Mouse (Mus musculus) CH12.LX (cell line): ENCODE measurements at regions not wholly inside any gene's neighbourhood (a gene's known extent, or its start where the extent isn't known, plus 50 kb on each side); places are given as distances from the start of the nearest gene placed in this dataset.

Experiments
- DNase-seq: peaks from one replicate; pipeline ENCODE4 v3.0.0-alpha.2; 2013; ENCODE audit errors: extremely low read depth
- H3K27ac ChIP-seq: 2 replicates; pipeline ENCODE4 v1.5.1; 2012; ENCODE audit warnings: low read depth, mild to moderate bottlenecking, control low read depth, moderate library complexity; ENCODE audit not compliant: insufficient read depth
- H3K27me3 ChIP-seq: replicated peaks from 2 replicates; pipeline ENCODE3; 2012; ENCODE audit warnings: inconsistent platforms
- H3K36me3 ChIP-seq, 2 experiments: replicated peaks in 1 of 2; 2 replicates each; pipeline versions ENCODE3 to v1.6.1; 2012; ENCODE audit warnings: inconsistent platforms in 1 of 2, low read length in 1 of 2, mild to moderate bottlenecking in 1 of 2, mixed read lengths in 1 of 2, moderate library complexity in 1 of 2; ENCODE audit not compliant: control insufficient read depth in 1 of 2, insufficient read depth in 1 of 2
- H3K4me1 ChIP-seq, 2 experiments: 2 replicates each; pipeline ENCODE4 v1.6.1; 2012; ENCODE audit warnings: inconsistent platforms in 1 of 2, moderate library complexity in 1 of 2; ENCODE audit not compliant: insufficient read depth in 2 of 2, control insufficient read depth in 1 of 2
- H3K4me2 ChIP-seq: 2 replicates; pipeline ENCODE4 v1.6.1; 2012; ENCODE audit warnings: low read depth, mild to moderate bottlenecking, control low read depth; ENCODE audit not compliant: poor library complexity, insufficient read depth, severe bottlenecking
- H3K4me3 ChIP-seq, 3 experiments: fragments of 150-350 bp in 1 of 3; sonication (generic) in 1 of 3; replicated peaks in 1 of 3; 2 replicates each; pipeline versions ENCODE3 to v1.5.1; 2011 to 2012; ENCODE audit warnings: low read depth in 2 of 3, low read length in 2 of 3, mild to moderate bottlenecking in 2 of 3, moderate library complexity in 2 of 3, control low read depth in 1 of 3, improper control_type of control experiment in 1 of 3, inconsistent platforms in 1 of 3, mixed read lengths in 1 of 3; ENCODE audit not compliant: poor library complexity in 1 of 3
- H3K79me2 ChIP-seq: replicated peaks from 2 replicates; pipeline ENCODE4 v1.6.1; 2012; ENCODE audit warnings: mild to moderate bottlenecking, moderate library complexity; ENCODE audit not compliant: control insufficient read depth, poor library complexity, insufficient read depth, severe bottlenecking; ENCODE audit errors: extremely low read depth
- H3K9ac ChIP-seq: 2 replicates; pipeline ENCODE4 v1.6.1; 2012; ENCODE audit warnings: low read depth, mild to moderate bottlenecking, control low read depth, moderate library complexity; ENCODE audit not compliant: insufficient read depth
- H3K9me3 ChIP-seq: replicated peaks from 2 replicates; pipeline ENCODE3; 2012; ENCODE audit warnings: low read length, inconsistent platforms, mixed read lengths
- BHLHE40 ChIP-seq: IDR thresholded peaks from 2 replicates; pipeline ENCODE4 v1.6.1; 2011; ENCODE audit warnings: mild to moderate bottlenecking, low read depth, low read length, improper control_type of control experiment
- CHD1 ChIP-seq: IDR thresholded peaks from 2 replicates; pipeline ENCODE4 v1.6.1; 2012; ENCODE audit warnings: low read depth, low read length, improper control_type of control experiment, inconsistent platforms
- CTCF ChIP-seq, 2 experiments: IDR thresholded peaks in 1 of 2; conservative IDR thresholded peaks in 1 of 2; 2 replicates each; pipeline ENCODE4 v1.5.1; 2011 to 2012; ENCODE audit warnings: low read depth in 2 of 2, low read length in 2 of 2, improper control_type of control experiment in 1 of 2, inconsistent platforms in 1 of 2, mild to moderate bottlenecking in 1 of 2, moderate library complexity in 1 of 2
- E2F4 ChIP-seq: IDR thresholded peaks from 2 replicates; pipeline ENCODE4 v1.6.1; 2011; ENCODE audit warnings: low read depth, low read length, improper control_type of control experiment; ENCODE audit not compliant: insufficient replicate concordance
- HCFC1 ChIP-seq: IDR thresholded peaks from 2 replicates; pipeline ENCODE4 v1.6.1; 2012; ENCODE audit warnings: low read depth, mild to moderate bottlenecking, inconsistent platforms, low read length, improper control_type of control experiment
- IRF4 ChIP-seq: IDR thresholded peaks from 2 replicates; pipeline ENCODE4 v1.6.1; 2014; ENCODE audit warnings: low read depth, mild to moderate bottlenecking, inconsistent platforms, low read length, improper control_type of control experiment
- MXI1 ChIP-seq: IDR thresholded peaks from 2 replicates; pipeline ENCODE4 v1.6.1; 2011; ENCODE audit warnings: mild to moderate bottlenecking, low read depth, low read length, improper control_type of control experiment
- NELFE ChIP-seq: IDR thresholded peaks from 2 replicates; pipeline ENCODE4 v1.6.1; 2011; ENCODE audit warnings: low read depth, low read length, improper control_type of control experiment
- POLR2AphosphoS2 ChIP-seq: IDR thresholded peaks from 2 replicates; pipeline ENCODE4 v1.6.1; 2011; ENCODE audit warnings: low read depth, low read length, improper control_type of control experiment
- dilution Hi-C: fragments of 300-500 bp; cut with MboI; formaldehyde crosslinking; loops from 2 replicates; pipeline ENCODE4 v1.14.3; 2020; ENCODE audit warnings: low sequenced_read_pairs; ENCODE audit not compliant: extremely low pct_unique_long_range_greater_than_20kb, extremely low pct_ligation_motif_present
- in situ Hi-C: fragments of 300-500 bp; cut with MboI; formaldehyde crosslinking; loops from 3 replicates; pipeline ENCODE4 v1.14.3; 2019; ENCODE audit warnings: low sequenced_read_pairs, low pct_ligation_motif_present, low pct_unique_long_range_greater_than_20kb, mixed read lengths

DNA sequence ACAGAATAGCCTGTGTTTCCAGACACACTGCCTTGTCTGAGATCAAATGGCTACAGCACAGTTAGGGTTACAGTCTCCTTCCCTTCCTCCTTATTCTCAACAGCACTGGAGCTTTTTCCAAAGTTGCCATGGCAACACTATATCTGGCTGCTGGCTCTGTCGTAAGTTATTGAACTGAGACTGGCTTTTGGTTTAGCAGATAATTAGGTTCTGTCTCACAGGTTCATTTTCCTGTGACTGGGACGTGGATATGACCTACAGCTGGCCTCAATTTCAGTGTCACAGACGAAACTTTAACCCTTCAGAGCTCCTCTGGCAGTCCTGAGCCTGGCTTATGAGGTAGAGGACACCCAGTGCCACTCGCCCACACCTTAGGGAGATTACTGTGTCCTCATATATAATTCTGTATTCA, 60.2 kb upstream of the Gm11146 start:
- no peak for DNase-seq
- Histone ChIP-seq H3K27ac (no peak overlapping the region), H3K79me2 (no peaks in the 10 kb centered on the region), H3K27me3 (no peaks in the 10 kb centered on the region), H3K9ac (no peak overlapping the region), H3K36me3 (no peaks in the 10 kb centered on the region), H3K4me3 (no peak overlapping the region), H3K4me1 (no peaks in the 10 kb centered on the region), H3K9me3 (peaks cover 55% of the 10 kb centered on the region), H3K4me2 (no peak overlapping the region)
- no peak for TF ChIP-seq CHD1
- no peak for TF ChIP-seq E2F4
- dilution Hi-C loops, result no loop called here
- in situ Hi-C loops, result no loop called here

DNA sequence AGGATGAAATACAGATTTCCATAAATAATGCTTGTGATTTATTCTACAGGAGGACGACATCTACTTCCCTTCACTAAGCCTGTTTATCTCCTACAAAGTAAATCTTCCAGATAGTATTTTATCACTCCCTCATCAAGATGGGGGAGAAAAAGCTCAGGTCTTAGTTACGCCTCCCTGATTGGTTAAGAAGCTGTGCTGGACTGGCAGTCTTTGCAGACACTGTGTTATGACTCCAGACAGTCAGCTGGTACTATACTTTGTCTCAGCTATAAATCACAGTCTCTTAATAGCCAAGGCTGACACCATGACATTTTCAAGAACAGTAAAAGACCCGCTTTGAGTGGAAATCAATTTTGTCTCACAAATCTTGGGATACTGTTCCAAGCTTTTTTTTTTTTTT, 51.4 kb upstream of the Gm11146 start:
- H3K9ac ChIP-seq, result no peak overlapping the region
- no peaks in the 10 kb centered on the region for H3K36me3 ChIP-seq
- no peak overlapping the region for H3K27ac ChIP-seq
- H3K27me3 ChIP-seq, result no peaks in the 10 kb centered on the region
- H3K9me3 ChIP-seq, result peaks cover 31% of the 10 kb centered on the region
- H3K79me2 ChIP-seq, result no peaks in the 10 kb centered on the region
- H3K4me1 ChIP-seq, result no peaks in the 10 kb centered on the region
- no peak overlapping the region for H3K4me3 ChIP-seq
- dilution Hi-C loops (no loop called here), in situ Hi-C loops (no loop called here)
- H3K4me2 ChIP-seq, result no peak overlapping the region
- DNase-seq, result no peak
- TF ChIP-seq IRF4 (no peak), BHLHE40 (no peak), HCFC1 (no peak), NELFE (no peak), POLR2AphosphoS2 (no peak), CTCF (conservative IDR thresholded peaks at IDR 0.05 in 1 of 2, IDR thresholded peaks at IDR 0.05 in 1 of 2; ENCODE audit: low read depth in 2 of 2, low read length in 2 of 2) (no peak), MXI1 (no peak)
